Mouse (Mus musculus): ENCODE data around the gene Csrp1.

The Csrp1 gene

DNA sequence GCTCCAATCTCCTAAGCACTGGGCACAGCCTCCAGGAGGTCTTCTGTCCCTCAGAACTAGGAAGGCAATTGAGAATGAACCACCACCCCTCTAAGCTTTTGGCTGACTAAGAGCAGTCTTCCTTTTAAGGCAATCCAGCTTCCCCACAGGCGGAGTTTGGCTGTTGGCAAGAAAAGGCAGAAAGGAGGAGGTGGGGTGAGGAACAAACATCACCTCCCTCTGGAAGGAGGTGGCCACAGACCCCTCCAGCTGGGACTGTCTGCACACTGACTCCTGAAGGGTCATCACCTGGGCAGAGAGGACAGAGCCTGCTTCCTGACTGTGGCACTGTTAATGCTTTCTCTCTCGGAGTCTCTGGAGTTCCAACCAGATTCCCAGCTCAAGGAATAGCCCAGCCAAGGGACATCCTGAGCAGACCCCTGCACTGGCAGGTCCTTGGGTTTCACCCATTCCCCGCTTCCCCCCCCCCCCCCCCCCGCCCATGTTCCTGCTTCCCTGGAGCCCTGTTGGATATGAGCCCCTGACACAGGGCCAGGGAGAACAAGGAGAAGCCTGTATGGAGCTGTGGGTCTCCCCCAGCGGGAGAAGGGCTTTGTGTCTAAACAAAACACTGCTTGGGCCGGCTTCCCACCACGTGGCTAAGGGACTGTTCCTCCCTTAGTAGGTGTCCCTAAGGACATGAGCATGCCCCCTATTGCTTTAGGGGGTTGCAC is 14.5 kb downstream of the Csrp1 start:
- DNase-seq = peak in 1 of 2 experiments; percentile 20

DNA sequence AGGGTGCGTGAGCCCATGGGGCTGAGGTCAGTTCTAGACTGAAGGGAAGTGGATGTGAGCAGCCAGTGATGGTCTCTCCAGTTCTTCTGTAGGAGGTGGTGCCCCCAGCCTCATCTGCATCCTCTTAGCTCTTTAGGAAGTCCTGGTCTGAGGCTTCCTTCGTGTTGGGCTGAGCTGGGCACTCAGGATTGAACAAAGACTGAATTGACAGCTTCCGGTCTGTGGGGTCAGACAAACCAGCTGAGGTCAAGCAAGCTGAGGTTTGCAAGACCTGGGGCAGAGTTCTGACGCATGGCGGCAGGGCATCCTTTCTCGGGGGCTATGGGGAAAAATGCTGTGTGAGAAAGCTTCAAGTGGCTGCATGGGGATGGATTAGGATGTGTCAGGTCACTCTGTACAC is 15.6 kb downstream of the Csrp1 start:
- DNase-seq = no peak

DNA sequence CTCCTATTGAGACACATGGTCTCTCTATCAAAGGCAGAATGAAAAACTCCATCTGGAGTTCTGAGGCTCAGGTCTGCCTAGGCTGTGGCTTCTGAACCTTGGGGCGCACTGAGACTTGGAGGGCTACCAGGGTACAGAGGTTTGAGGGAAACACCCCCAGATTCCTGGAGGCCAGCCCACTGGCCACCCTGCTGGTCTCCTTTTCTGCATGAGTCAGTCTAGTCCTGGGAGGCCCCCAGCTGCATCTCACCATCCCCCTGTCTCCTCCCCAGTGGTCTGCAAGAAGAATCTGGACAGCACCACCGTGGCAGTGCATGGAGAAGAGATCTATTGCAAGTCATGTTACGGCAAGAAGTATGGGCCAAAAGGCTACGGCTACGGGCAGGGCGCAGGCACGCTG is 25.1 kb downstream of the Csrp1 start:
- no peak for DNase-seq

DNA sequence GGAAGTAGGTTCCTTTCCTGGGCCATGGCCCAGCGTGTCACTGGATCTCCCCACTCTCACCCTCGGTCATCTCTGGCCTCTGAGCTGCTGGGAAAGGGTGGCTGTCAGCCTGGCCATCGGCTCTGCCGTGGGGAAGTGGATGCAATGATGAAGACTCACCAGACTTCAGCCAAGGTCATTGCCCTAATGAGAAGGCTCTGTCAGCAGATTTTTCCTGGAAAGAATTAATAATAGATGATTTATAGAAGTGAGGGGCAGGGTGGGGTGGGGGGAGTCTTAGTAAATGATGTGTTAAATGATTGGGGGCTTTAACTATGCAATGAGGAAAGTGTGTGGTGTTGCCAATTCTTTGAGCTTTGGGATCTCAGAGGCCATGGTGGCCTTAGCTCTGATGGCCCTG is 26.4 kb downstream of the Csrp1 start:
- DNase-seq = no peak

DNA sequence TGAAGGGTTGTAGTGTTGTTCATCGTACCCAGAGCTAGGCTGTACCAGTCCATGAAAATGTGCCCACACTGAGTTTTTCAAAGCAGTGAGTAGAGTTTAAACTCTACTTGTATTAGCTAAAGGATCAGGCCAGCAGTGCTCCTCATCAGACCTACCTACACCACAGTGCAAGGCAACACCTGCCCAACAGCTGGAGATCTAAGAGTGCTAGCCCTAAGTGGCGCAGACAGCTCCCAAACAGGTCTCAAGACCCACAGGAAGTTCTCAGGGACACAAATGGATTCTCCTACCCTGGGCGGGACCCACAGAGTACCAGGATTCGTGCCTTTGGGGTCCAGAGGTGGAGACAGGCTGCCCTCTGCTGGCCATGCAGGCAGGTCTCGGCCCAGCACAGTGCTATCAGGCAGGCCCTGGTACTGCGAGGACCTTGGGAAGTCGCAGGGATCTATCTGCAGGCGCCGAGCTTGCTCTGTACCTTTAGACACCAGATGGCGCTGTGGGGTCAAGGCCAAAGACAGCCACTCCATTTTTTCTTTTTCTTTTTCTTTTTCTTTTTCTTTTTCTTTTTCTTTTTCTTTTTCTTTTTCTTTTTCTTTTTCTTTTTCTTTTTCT is 33.0 kb downstream of the Csrp1 start:
- peak; percentile 81 to 84 for DNase-seq

DNA sequence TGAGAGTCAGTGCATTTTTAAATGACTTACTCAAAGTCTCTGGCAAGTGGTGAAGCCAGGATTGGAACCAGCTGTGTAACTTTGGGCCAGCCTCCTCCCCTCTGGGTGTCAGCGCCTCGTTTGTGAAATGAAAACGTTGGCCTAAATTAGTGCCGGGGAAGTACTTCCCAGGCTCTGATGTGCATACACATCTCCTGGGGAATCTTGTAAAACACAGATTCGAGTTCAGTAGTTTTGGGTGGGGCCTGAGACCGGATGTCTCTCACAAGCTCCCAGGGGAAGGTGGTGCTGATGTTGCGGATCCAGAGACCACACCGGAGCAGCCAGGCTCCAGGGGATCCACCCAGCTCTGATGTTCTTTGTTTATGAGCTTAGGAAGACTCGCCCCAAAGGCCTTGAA is 35.4 kb downstream of the Csrp1 start:
- DNase-seq = no peak

DNA sequence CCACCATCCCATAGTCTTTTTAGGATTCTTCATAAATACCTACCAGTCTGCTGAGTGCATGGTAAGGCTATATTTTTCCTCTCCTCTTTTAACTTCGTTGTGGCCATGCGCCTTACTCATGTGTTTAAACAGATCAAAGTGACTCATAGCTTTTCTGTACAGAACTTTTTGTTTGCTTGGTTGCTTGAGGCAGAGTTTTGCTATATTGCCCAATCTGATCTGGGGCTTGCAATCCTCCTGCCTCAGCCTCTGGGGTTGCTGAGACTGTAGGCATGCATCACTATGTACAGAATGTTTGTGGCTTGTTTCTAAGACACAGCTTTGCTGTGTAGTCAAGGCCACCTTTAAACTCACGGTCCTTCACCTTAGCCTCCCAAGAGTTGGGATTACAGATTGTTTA is 36.1 kb downstream of the Csrp1 start:
- DNase-seq = no peak

DNA sequence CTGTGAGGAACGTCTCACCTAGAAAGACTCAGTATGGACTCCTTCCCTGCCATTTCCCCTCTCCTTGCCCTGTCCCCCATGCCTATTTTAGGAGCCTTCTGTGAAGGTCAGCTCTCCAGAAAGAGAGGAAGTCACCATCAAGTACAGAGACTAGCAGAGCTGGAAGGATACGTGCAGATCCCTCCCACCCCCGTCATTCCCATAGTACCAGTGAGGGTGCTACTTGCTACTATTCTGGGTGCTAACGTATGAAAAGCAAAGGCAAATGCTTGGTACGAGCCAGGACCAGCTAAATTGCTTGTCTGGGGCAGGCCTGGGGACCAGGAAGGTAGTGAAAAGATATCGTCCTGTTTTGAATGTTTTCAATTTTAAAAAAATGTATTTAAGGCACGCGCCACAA is 37.4 kb downstream of the Csrp1 start:
- no peak for DNase-seq

DNA sequence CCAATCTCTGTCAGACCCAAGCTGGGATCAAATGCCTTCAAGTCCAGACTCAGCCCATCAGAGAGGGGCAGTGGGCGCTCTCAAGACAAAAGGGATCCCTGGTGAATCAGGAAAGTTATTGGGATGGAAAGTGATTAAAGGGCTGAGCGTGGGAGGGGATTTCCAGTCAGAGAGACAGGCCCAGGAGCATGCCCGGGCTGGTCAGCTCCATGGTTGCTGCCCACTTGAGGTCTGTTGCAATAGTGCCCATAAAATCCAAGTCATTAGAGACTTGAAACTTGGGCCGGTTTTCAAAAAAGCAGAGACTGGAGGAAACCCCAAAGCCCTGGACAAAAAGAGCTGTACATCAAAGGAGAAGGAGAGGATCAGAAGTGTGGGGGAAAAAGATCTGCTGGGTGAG is 39.8 kb downstream of the Csrp1 start:
- DNase-seq = no peak

DNA sequence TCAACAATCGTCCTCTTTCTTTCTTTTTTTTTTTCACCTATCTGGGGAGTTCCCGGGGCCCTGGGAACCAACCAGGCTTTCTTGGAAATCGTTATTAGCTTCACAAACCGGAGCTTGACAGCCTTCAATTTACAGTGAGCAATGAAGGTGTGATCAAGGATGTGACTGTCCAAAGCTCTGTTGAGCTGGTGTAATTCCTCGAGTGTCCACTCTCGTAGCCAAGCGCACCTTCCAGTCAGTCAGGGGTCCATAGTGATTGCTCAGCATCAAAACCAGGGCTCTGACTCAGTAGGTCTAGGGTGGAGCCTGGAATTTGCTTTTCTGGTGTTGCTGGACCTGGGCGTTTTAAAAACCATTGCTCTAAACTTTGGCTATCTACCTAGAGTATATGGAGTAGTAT is 40.4 kb downstream of the Csrp1 start:
- DNase-seq = no peak

DNA sequence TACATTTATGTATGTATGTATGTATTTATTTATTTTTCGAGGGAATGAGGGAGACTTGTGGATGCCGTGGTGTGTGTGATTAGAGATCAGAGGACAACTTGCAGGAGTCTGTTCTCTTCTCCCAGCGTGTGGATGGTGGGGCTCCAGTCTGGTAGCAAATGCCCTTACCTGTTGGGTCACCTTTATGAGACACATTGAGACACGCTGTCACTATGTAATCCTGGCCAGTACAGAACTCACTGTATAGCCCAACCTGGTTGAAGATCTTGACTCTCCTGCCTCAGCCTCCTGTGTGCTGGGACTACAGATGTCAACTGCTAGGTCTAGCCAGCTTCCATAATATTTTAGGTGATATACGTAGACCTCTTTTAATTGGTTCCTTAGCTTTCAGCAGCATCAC is 41.9 kb downstream of the Csrp1 start:
- no peak for DNase-seq

DNA sequence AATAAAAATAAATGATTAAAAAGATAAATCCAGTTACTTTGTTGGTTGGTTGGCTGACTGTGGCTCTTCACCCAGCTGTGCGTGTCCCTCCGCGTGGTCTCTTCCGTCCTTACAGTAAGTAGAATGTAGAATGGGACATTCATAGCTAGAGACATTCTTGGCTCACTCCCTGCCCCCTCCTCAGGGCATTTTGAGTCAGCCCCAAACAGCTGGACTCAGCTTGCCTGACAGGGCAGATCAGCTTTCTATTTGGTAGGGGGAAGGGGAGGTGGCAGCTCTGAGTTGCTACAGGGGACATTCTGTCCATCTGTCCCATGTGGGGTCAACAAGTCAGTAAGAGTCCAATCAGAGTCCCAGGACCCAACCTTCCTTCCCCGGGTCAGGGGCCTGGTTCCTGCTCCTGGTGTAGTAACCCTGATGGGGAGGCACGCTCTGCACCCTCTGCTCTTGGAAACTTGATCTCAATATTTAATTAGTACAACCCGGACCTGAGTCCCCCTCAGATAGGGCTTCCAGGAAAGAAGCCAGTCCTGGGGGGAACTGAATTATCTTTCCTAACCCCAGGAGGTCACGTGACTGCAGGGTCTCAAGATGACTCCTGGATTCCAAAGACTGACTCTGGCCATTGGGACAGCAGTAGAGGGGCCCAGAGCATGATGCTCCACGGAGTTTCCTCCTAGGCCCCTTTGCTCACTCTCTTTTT is 43.8 kb downstream of the Csrp1 start:
- DNase-seq = no peak

DNA sequence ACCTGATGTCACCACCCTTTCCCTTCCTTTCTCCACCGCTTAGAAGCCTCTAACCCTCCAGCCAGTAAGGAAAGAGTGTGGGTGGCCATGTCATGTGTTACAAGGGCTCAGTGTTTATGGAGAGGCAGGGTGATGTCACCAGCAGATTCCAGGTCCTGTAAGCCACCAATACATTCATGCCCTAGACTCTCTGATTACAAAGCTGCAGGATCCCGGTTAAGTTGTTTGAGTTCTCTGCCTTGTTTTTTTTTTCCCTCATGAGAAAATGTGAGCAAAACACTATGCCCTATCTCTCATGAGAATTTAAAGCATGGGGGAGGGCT is 44.3 kb downstream of the Csrp1 start:
- DNase-seq = no peak

DNA sequence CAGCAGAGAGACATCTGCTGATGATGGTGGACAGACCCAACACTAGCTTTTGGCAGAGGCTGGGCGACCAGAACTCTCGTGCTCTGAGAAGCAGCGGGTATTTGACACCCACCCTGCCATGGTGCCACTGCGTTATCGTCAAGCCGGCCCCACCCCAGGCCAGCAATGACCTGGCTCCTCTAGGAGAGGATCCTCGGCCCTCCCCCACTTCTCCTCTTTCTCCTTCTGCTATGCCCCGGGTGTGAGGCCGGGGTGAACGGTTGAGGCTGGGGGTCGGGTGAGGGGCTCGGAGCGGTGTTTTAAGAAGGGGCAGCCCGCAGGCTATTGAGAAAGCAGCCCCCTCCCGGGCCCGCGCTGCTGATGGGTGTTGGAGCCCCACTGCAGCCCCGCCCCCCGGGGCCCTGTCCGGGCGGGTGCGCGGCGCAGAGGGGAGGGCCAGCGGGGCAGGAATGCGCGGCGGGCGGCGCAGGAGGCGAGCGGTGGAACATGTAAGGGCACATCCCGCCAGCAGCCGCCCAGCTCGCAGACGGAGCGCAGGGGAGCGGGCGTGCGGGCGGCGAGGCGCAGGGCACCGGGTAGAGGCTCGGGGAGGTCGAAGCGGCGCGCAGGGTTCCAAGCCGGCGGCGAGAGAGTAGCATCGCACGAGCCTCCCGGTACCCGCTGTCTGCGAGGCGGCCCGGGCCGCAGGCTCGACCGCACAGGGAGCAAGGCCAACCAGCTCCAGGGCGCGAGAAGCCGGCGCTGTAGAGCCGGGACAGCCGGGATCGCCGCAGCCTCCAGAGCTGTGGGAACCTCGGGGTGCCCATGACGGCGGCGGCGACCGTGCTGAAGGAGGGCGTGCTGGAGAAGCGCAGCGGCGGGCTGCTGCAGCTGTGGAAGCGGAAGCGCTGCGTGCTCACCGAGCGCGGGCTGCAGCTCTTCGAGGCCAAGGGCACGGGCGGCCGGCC is 46.1 kb downstream of the Csrp1 start, which contains the start of gene Phlda3:
TSS of gene Phlda3 (plus strand) at position 475 of the 947 bp plus-strand sequence.
- DNase-seq = peak; percentile 30 to 42

DNA sequence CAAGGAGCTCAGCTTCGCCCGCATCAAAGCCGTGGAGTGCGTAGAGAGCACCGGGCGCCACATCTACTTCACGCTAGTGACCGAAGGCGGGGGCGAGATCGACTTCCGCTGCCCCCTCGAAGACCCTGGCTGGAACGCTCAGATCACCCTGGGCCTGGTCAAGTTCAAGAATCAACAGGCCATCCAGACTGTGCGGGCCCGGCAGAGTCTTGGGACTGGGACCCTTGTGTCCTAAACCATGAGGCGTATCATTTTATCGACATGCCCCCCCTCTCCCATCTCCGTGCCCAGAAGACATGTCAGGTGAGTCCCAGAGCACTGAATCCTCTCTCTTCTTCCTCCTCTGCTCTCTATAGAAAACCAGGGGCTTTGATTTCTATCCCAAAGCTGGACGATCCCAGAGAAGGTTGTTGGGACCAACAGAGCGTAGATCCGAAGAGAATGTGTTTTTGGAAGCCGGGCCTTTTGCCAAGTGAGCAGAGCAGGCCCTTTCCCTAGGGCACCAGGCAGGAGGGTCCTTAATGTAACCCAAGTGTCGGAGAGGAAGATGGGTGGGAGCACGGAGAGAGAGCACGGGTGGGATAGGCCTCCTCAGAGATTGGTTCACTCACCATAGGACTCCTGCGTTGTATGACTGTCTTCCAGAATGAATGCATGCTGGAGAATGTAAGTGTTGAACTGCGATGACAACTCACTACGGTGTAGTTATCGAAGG is 46.9 kb downstream of the Csrp1 start:
- DNase-seq = no peak

DNA sequence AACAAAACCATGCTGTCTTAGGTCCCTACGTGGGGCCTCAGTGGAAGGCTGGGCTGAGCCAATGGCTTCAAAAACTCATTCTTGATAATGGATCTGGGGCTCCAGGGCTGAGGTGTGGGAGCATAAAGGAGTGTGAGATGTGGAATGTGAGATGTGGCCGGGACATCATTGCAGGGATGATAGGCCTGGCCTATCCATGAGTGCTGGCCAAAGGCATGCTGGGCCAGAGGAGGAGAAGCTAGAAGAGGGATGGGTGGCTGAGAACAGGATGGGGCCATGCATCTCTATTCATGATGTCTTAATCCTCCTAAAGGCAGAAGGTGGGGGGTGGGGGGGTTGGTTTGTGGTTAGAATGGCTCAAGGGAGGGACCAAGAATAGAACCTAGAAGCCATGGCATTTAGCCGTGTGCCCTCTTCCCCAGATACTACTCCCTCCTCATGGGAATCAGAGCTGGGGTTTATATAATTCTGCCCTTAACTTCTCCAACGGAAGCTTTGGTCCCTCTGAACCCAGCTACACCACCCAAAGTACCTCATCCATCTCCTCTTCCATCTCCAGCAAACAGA is 47.5 kb downstream of the Csrp1 start:
- no peak for DNase-seq

DNA sequence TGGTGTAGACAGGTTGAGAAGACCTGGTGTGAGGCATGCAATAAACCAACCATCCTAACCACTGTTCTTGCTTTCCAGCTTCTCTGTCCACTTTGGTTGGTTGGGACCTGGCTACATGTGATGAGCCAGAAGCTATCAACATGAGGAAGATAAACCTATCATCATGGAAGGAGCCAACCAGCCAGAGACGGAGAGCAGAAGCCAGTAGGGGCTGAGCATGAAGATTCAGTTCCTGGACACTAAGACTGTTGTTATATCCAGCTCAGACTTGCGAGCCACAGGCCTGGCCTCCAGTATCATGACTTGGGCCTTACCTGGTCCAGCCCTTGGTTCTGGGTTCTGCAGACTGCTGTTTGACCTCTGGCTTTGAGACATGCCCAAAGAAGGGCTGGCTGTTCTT is 48.5 kb downstream of the Csrp1 start:
- DNase-seq = no peak

DNA sequence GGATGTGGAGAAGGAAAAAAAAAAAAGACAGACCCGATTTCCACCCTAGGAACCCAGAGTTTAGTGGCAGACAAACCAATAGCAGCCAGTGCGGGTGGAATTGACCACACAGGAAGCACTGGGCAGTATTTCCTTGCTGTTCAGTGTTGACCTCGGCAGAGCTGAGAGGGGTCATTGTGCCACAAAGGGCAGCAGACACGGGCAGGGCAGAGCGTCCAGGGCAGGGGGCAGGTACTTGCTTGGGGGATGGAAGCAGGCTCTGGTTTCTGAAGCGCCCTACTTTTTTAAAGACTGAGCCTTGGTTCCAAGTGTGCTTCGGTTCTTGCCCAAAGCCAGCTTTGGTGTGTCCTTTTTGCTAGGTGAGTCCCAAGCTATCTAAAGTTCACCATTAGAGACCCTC is 50.4 kb downstream of the Csrp1 start:
- no peak for DNase-seq

DNA sequence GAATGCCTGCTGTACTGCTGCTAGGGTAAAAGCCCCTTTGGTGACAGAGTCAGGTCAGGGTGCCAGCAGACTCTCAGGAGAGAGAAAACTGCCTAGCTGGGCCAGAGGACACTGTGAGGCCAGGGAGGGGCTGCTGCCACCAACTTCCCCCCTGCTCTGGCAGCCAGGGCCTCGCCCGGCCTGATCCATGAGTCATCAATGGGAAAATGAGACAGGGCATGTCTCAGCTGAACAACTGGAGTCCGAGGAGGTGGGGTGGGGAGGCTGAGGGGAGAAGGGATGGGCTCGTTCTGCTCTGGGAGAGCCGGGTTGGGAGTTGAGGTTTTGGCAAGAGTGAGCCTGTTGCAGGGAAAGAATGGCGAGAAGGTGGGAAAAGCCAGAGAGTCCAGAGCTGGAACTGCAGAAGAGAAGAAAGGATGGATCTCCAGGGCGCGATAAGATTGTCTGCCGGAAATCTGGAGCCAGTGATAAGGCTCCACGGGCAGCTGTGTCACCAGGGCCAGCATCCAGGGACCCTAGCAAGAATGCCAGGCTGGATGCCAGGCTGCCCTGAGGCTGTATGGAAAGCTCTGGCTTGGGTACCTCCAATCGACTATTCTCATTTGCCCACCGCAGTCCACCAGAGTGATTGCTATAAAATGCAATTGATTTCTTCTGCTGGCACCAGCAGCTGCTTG is 51.2 kb downstream of the Csrp1 start:
- no peak for DNase-seq

DNA sequence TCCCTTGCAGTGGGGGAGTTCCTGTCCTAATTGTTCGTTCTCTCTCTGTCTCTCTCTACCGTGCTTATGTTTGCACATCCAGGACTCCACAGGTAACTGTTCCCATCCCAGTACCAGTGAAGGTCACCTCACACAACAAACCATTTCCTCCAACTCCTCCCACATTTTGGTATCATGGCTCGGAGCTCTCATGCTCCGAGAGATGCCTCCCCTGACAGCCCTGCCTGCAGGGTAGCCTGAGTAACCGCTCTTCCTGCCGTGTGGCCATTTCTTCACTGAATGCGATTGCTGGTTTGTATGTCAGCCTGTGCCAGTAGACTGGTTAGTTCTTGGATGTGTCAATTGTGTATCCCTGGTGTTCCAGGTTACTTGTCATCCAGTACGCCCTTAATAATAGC is 51.7 kb downstream of the Csrp1 start:
- DNase-seq = no peak

DNA sequence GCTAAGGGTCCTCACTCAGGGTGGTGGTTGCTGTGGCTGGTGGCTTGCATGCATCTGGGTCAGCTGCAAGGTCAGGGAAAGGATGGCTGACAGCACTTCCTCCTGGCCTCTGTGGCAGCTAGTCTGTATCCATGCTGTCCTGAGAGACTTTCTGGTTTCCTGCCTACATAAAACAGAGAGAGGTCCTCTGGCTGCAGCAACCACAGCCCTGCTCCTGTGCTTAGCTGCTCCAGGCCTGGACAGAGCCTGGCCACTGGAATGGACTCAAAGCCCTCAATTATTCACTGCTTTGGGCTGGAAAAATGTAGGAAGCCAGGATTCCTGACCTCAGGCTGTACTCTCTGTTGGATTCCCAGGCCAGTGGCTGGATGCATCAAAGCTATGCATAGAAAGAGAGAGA is 56.7 kb downstream of the Csrp1 start:
- no peak for DNase-seq

DNA sequence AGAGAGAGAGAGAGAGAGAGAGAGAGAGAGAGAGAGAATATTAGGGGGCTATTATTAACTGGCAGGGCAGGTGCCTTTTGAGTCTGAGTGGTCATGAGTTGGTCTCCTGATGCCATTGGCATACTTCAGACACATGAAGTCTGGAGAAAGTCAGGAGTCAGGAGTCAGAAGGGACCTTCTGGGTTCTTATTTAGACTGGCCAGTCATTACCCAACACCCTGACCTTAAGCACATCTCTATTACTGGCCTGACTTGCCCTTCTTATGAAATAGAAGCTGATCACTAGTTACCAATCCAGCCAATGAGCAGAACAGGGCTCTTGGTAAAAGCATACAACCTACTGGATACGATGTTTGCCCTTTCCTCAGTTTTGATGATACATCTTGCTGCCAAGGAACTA is 57.2 kb downstream of the Csrp1 start:
- no peak for DNase-seq

Measured in cerebellum, postnatal 36 days (tissue).